Mouse (Mus musculus): ENCODE data around the gene Neu2. TPM values are rescaled to one million over a fixed set of nuclear protein-coding genes. Genes with fewer than 3 reads are reported as not detected.
"Not testable (repeated sequence)": the region's sequence is repeated elsewhere in the genome, so short reads cannot be mapped to it uniquely, and the experiment has no call there.

Neu2 gene
- total RNA-seq (2014; fragmentation: Nextera tagmentation), result not detected in 2 replicates
- not detected in 2 replicates for total RNA-seq (2017)

DNA sequence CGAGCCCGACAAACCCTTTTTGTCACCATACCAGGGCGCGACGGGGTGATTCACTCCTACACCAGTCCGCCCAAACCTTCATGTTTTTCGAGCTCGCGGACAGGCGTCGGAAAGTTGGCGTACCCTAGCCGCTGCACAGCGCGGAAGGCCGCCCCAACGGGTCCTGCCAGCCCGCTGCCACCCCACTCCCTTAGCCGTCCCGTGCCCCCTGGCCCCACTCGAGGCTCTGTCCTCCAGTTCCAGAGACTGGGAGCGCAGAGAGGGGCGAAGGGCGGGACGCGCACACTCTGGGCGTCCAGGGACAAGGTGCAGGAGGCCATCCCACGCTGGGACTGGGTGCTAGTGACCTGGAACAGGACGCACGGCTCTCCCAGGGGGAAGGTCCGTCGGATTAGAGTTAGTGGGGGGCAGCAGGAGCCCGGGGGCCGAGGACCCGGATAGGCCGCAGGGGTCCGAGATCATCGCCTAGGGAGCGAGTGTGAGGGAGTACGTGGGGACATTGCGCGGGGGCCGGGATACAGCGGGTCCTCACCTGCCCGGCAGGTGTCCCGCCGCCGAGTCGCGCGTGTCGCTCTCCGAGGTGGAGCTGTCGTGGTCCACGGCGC, at the start of gene Neu2:
Gene Neu2, plus strand, starts transcription at position 329 of the 605 bp plus-strand sequence.
- peak; percentile 55; the same call in 1 of the 2 replicates for ATAC-seq (replicated peaks; ENCODE audit: low FRiP score, low TSS enrichment, poor library complexity, severe bottlenecking)

DNA sequence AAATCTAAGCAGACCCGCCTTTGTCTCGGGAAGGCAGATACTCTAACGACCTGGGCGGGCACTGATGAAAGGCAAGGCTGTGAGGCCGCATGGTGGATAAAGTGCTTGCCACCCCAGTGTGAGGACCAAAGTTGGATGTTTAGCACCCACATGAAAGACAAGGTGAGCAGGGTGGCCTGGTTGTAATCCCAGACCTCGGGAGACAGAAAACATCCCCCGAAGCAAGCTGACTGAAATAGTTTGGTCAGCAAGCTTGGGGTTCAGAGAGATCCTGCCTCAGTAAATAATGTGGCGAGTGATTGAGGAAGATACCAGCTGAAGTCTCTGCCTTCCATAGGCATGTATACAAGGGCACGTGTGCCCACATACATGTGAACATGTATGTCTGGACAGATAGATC, 42.2 kb upstream of the Neu2 start:
- ATAC-seq (replicated peaks; ENCODE audit: low FRiP score, low TSS enrichment, poor library complexity, severe bottlenecking), result 0 out of 2 replicates have a peak, but pooled peaks have one; percentile 37

DNA sequence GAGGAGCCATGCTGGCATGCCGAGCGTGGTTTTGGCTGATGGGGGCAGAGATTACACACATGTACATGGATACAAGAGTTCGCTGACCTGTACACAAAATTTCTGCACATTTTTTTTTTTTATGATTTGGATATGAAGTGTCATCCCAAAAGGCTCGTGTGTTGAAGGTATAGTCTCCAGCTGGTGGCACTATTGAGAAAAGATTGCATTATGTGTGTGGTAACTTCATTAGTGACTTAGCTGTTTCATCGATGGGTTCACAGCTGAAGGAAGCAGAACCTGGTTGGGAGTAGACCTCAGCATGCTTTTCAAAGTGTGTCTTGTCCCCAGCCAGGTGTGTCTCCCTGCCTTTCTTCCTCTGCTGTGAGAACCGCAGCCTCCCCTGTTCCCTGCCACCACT, 41.4 kb upstream of the Neu2 start:
- no peak for ATAC-seq (replicated peaks; ENCODE audit: low FRiP score, low TSS enrichment, poor library complexity, severe bottlenecking)

DNA sequence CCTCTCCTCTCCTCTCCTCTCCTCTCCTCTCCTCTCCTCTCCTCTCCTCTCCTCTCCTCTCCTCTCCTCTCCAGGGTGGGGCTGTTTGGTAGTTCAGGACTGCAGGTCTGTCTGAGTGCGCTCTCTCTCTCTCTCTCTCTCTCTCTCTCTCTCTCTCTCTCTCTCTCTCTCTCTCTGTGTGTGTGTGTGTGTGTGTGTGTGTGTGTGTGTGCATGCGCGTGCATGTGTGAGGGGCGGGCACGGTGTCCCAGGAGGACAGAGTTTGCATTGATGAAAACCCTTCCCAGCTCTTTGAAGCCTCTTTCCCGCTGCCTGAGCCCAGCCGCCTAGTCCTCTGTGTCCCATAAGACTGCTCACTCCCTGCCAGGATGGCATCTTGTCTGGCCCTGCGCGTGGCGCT, 39.7 kb upstream of the Neu2 start, which contains the start of gene Snorc:
Gene Snorc, plus strand, starts transcription at position 301 of the 400 bp plus-strand sequence.
- not testable (repeated sequence) for ATAC-seq (replicated peaks; ENCODE audit: low FRiP score, low TSS enrichment, poor library complexity, severe bottlenecking)

DNA sequence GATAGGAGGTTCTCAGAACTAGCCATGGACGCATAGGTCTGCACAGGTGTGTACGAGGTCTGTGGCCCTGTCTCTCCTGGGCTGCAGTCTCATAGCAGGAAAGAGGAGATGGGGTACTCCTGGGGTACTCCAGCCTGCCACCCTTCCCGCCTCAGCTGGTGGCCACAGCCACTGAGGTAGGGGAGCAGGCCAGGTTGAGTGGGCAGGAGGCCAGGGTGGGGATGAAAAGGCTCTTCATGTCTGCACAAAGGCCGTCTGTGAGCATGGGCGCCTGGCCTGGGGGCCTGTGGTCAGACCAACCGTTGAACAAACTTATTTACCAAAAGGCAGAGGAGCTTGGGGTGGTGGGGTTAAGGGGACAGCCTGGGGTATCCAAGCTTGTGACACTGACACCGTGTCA, 37.8 kb upstream of the Neu2 start:
- ATAC-seq (replicated peaks; ENCODE audit: low FRiP score, low TSS enrichment, poor library complexity, severe bottlenecking), result no peak

DNA sequence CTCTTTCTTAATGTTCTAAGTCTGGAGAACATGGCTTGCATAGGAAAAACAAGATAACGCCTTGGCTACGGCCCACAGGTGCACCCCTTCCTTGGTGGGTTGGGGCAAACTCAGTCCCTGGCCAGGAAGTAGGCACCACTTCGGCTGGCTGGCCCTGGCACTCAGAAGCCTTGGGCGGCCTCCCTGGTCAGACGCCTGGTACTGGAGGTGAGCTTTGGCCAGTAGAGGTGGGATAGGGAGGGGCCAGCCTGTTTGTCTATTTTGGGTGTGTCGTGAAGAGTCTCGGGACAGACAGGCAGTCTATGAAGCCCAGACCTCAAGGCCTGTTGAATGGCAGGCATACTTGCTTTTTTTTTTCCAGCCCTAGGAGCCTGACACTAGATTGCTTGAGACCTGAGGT, 37.1 kb upstream of the Neu2 start:
- no peak for ATAC-seq (replicated peaks; ENCODE audit: low FRiP score, low TSS enrichment, poor library complexity, severe bottlenecking)

DNA sequence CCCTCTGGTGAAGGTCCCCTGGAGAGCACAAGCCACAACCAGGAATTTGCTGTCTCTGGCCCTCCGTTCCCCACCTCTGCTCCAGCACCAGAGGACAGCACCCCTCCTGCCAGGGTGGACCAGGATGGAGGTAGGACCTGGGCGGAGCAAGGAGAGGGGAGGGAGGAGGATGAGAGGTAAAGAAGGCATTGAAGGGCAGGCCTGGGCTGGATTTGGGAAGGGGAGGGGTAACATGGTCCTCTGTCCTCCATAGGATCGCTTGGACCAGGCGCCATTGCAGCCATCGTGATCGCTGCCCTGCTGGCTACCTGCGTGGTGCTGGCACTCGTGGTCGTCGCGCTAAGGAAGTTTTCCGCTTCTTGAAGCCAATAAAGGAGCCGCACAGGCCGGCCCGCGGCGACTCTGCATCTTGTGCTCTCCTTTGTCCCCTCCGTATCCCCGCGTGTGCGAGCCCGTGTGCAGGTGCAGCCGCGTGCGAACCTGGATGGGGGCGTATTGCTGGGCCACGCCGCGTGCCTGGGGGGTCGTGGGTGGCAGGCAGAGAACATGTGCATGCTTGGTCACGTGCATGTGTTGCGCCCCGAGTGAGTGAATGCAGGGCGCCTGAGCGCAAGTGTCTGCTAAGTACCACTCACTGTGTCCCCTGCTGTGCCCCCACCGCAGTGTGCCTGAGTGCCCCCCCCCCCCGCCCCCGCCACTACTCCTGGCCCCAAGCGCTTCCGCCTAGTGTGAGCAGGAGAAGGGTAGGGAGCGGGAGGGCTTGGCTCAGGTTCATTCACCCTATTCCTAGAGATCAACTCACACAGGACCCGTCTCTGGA, 34.4 kb upstream of the Neu2 start:
- ATAC-seq (replicated peaks; ENCODE audit: low FRiP score, low TSS enrichment, poor library complexity, severe bottlenecking), result no peak

DNA sequence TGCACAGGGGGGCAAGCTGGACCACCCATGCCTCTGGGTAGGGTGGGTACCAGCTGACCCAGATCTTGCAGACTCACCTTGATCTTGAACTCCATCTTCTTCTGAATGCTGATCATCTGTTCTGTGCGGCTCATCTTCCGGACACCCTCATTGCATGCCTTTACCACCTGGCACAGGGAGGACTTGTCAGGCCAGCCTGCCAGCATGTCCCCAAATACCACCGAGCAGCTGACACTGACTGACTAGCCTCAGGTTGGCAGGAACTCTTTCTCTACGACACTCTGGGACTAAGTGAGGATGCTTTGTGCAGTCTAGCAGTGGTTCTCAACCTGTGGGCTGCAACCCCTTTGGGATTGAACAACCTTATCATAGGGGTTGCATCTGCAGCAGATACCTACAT, 27.1 kb upstream of the Neu2 start:
- ATAC-seq (replicated peaks; ENCODE audit: low FRiP score, low TSS enrichment, poor library complexity, severe bottlenecking), result no peak

DNA sequence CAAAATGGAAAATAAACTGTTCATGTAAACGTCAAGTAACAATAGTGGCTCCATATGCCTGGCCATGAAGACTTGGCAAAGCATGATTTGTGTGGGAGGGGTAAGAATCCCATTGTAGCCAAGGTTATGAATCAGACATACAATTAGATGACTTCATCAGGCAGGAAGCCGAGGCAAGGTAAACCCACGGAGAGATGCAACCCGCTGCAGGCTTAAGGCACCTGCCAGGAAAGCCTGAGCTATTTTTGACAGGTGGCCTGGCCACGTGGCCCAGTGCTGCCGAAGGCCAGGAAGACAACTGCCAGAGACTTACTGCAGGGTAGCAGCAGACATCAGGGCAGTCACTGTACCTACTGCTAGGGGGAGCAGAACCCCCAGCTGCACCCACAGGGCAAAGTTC, 23.3 kb upstream of the Neu2 start:
- ATAC-seq (replicated peaks; ENCODE audit: low FRiP score, low TSS enrichment, poor library complexity, severe bottlenecking), result no peak

DNA sequence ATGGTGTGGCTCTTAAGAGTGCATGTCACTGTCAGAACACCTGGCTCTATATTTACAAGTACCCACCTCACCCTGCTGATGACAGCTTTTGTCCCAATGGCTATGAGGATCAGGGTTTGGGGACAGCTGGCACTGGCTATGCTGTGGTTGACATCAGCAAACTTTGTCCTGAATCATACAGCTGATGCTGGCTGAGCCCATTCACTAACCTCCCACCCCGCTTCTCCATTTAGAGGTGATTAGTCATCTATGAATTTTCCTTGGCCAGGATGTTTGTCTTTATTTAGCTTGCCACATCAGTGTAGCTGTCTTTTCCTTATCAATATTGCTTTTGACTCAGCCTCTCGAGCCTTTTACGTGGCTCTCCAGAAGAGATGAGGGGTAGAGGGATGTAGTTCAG, 17.4 kb upstream of the Neu2 start:
- ATAC-seq (replicated peaks; ENCODE audit: low FRiP score, low TSS enrichment, poor library complexity, severe bottlenecking), result no peak

DNA sequence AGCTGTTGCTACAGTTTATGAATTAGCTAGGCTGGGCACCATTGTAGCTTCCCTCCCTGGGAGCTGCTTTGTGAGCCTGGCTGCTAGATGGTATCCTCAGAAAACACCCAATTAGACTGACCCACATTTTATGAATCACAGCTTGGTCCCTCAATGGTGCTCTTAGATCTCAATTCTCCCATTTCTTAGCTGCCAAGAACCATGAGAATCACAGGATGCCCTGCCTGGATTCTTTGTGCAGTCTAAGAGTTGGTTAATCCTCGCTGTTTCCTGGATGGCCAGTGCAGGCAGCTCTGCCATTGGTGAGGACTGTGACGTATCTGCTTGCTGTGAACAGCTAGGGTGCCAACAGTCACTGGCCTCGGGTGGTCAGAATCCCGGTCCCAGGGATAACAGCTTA, 16.1 kb upstream of the Neu2 start:
- ATAC-seq (replicated peaks; ENCODE audit: low FRiP score, low TSS enrichment, poor library complexity, severe bottlenecking), result no peak

DNA sequence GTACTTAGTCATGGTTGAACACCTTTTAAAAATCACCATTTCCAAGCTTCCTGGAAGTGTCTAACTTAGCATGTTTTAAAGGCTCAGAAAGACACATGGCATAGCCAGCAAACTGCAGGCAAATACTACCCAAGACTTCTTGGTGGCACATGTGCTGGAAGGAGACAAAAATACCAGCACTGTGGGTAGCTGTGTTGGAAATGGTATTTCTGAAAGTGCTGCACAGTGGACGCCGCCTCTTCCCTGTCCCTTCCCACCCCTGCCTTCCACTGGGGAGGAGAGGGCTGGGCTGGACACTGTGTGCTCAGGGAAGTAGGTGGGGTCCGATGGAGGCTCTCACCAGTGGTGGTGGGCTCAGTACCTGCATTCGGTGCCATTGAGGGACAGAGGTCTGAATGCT, 4.2 kb upstream of the Neu2 start:
- ATAC-seq (replicated peaks; ENCODE audit: low FRiP score, low TSS enrichment, poor library complexity, severe bottlenecking), result no peak

DNA sequence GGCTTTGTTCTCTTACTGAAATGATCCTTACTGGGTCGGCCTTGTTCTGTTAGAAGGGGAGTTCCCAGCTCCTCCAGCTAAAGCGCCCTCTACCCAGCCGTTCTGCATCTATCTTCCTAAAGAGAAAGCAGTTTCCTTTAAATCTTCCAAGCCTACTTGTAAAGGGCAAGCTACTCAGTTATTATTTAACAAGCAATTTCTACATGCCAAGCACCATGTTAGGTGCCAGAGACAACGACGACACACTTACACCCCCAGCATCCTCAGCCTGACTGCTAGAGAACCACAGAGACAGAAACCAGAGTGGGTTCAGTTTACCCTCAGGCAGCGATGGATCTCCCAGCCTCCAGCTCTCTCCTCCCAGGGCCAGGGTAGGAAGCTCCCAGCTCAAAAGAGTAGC, 1.8 kb upstream of the Neu2 start:
- no peak for ATAC-seq (replicated peaks; ENCODE audit: low FRiP score, low TSS enrichment, poor library complexity, severe bottlenecking)

DNA sequence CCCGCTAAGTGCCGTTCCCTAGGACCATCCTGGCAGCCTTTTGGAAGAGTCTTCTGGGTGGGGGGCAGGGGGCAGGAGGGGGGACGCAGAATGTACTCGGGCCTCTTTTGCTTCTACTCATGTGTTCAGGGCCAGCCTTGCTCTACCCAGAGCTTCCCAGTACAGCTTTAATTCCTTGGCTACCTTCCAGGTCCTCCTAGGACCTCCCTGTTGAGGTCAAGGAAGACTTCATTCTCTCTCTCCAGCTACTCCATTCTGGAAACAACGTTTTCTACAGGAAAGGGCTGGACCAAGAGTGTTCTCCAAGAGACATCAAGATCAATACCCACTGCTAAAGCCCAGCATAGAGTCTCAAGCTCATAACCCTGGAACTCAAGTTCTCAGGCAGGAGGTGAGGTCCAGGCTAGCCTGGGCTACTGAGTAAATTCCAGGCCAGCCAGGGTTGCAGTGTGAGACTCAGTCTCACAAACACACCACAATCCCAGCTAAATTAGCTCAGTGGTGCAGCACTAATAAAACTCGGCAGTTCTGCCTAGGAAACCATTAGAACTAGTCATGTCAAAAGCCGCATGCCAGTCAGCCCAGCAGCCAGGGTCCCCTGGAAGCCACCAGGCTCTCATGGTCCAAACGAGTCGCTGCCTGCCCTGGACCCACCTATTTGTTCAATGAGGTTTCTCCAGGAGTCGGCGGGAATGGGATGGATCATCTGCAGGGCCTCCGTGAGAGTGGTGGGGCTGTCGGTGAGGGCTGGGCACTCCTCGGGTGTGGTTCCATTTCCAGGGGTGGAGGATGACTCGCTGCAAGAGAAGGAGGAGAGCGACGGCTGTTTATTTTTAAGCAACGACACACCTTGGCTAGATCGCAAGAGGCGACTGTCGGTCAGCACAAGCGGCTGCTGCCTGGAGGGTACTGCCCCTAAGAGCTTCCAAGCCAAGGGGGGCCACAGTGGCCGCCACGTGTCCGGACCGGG, 813 bp upstream of the Neu2 start:
- 0 out of 2 replicates have a peak, but pooled peaks have one; percentile 26 for ATAC-seq (replicated peaks; ENCODE audit: low FRiP score, low TSS enrichment, poor library complexity, severe bottlenecking)

DNA sequence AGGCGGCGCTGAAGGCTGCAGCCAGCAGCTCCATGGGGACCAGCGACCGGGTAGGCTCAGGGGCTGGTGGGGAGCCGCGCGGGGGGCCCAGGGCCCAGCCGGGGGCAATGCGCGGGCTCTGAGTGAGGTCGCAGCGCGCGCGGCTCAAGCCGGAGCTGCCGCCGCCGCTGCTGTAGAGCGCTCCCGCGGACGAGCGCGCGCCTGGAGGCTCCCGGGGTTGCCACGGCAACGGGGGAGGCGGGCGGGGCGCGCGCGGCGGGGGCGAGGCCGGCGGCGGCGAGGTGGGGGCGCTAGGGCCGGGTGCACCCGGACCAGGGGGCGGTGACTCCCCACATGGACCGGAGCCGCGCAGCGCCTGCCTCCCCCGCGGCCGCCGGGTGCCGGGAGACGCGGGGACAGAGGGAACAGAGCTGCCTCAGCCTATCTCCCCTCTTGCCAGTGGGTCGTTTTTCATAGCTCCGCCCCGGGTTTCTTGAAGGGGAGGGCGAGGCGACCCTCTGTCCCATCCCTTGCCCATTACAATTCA, 540 bp downstream of the Neu2 start:
- ATAC-seq (replicated peaks; ENCODE audit: low FRiP score, low TSS enrichment, poor library complexity, severe bottlenecking), result no peak

DNA sequence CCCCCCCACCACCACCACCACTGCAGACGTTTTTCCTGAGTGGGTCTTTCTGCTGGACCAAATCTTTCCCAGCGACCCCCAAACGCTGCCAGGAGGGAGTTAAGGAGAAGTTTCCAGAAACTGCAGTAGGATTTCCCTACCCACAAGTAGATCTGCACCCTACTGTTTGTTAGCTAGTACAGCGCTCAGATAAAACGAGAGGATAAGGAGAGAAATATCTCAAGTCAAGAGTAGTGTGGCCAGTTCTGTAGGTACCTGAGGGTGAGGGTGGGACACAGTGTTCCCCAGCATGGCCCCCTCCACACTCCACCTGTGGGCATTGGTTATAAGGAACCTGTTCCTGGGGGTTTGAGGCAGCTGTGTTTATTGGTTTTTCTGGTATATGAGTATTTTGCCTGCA, 1.2 kb downstream of the Neu2 start:
- ATAC-seq (replicated peaks; ENCODE audit: low FRiP score, low TSS enrichment, poor library complexity, severe bottlenecking), result no peak

DNA sequence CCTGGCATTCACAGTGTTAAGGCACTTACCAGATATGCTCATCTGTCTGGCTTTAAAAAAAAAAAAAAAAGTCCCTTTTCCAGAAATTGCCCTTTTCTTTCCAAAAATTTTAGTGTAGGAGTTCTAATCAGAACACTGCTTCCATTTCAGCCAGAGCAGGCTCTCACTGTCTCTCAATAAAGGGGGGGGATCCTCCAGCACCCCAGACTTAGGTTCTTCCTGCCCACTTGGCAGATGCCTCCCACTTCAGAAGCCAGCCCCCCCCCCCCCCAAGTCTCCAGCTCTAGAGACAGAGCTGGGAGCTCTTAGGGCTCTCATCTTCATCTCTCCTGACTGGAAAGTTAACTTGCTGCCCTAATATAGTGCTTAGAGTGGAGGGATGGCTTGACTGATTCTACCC, 10.8 kb downstream of the Neu2 start:
- ATAC-seq (replicated peaks; ENCODE audit: low FRiP score, low TSS enrichment, poor library complexity, severe bottlenecking), result no peak

DNA sequence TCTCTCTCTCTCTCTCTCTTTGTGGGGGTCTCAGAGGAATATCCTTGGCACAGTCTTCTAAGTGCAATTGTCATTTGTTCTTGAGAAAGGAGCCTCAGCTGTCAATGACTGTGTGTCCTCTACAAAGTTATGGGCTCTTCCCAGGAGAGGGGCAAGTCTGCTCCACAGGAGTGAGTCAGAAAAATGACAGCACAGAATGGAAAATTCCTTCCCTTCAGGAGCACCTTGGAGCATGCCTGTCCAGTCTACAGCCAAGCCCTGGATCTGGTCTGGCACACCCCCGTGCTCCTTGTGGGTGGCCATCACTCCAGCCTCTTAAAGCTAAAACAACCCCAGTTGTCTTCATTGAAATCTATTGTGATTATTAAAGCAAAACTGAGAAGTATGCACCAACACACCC, 11.8 kb downstream of the Neu2 start:
- no peak for ATAC-seq (replicated peaks; ENCODE audit: low FRiP score, low TSS enrichment, poor library complexity, severe bottlenecking)

DNA sequence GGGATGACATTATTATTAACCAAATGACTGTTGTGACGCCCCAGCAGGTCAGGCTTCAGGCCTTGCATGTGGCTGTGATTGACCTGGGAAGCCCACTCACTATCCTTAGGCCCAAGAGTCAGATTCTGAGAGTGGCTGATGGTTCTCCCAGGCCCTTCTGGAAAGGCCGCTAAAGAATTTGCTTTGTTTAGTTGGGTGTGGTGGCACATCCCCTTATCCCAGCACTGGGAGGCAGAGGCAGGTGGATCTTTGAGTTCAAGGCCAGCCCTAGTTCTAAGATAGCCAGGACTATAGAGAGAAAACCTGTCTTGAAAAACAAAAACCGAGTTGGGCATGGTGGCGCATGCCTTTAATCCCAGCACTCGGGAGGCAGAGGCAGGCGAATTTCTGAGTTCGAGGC, 15.4 kb downstream of the Neu2 start:
- no peak for ATAC-seq (replicated peaks; ENCODE audit: low FRiP score, low TSS enrichment, poor library complexity, severe bottlenecking)

DNA sequence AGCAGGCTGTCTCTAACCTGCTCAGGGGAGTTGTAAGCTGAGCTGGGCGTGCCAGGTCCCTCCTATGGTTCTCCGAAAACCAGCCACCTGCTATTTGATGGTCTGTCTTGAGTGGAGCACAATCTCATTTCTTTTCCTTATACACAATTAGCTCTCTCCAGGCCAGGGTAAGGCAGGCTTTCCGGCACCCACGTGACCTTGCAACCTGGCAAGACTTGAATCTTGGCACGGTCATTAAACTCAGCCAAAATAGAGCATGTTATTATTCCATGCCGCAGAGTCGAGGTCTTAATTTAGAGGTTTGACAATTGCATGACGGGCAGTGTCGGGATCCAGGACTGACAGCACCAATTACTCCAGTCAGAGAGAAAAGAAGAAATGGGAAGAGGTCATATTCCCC, 17.5 kb downstream of the Neu2 start:
- ATAC-seq (replicated peaks; ENCODE audit: low FRiP score, low TSS enrichment, poor library complexity, severe bottlenecking), result no peak

Measured in megakaryocyte-erythroid progenitor cell, adult 5-6 weeks (primary cell).